Mouse (Mus musculus) brain, embryonic 14.5 days (tissue): ENCODE data around the gene Nid2.

Experiments used
- CTCF ChIP-seq: fragments of 200-500 bp; IDR thresholded peaks from 2 replicates; pipeline ENCODE4 v1.5.1; 2012; ENCODE audit warnings: inconsistent platforms, mild to moderate bottlenecking, moderate library complexity, borderline replicate concordance; ENCODE audit not compliant: insufficient read depth, insufficient read length; ENCODE audit errors: extremely low read depth
- POLR2A ChIP-seq: fragments of 200-500 bp; IDR thresholded peaks from 2 replicates; pipeline ENCODE4 v1.6.1; 2012; ENCODE audit warnings: mild to moderate bottlenecking, inconsistent platforms, borderline replicate concordance; ENCODE audit not compliant: poor library complexity, insufficient read depth, insufficient read length, severe bottlenecking; ENCODE audit errors: extremely low read depth

GRCm38 (mm10) chr14:19733490-19734282 is 17.4 kb upstream of the Nid2 start:
- no peak for TF ChIP-seq CTCF
- no peak for TF ChIP-seq POLR2A
